Mouse (Mus musculus) megakaryocyte, embryonic 14.5 days (primary cell): ENCODE data around the gene Mthfs.

Experiments
- FLI1 ChIP-seq: IDR thresholded peaks from 2 replicates; pipeline ENCODE4 v1.6.1; 2012; ENCODE audit warnings: low read length, inconsistent platforms, mixed read lengths
- GATA1 ChIP-seq: IDR thresholded peaks from 3 replicates; pipeline ENCODE4 v1.6.1; 2012; ENCODE audit warnings: mixed read lengths, low read length, inconsistent platforms, borderline replicate concordance

DNA sequence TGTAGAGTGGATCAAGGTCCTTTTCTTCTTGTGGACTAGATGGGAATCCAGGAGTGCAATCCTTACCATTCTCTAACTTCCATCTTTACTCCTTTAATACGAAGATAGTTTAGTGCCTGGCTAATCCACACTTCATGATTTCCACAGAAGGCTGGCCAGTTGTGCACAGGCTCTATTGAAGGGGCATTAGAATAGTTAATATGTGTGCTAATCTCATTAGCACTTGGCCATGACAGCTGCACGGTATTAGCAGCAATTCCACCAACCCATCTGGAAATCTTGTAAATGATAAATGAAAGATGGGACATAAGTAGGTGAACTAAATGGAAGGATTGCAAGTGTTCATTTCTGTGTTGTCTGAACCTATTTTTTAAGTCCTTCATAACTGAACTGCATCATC is 77.6 kb downstream of the Mthfs start:
- no peak for TF ChIP-seq GATA1
- TF ChIP-seq FLI1: no peak
